Mouse (Mus musculus): Measurements from ENCODE around the gene Gm47841. TPM values are rescaled to one million over a fixed set of nuclear protein-coding genes. Genes with fewer than 3 reads are reported as not detected.

Gene Gm47841
- total RNA-seq (2021): under 1 TPM in 1 of 2 experiments, not detected in 1; 0.33 TPM
- long read RNA-seq, experiment 1: 0 reads
- long read RNA-seq, experiment 2: 0 reads

DNA sequence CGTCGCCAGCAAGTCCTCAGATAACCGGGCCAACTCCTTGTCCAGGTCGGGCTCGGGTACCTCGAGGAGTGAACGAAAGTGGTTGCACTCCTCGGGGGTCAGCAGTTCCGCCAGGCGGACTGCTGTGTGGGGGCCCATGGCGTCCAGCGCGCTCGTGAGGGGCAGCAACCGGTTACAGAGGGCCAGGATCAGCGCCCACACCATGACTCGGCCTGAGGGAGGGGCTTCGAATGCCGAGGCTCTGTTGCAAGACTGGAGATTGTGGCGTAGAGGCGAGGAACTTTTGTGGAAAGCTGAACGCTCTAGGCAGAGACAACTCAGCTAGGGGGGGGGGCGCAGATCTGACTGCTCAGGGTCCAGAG lies at the start of gene Gm47841:
TSS of gene Gm47841 (minus strand) at position 204 of the 362 bp plus-strand sequence.
- DNase-seq: peak; percentile 36

GRCm38 (mm10) chr15:101095392-101095791 lies 48.2 kb upstream of the Gm47841 start:
- no peak for DNase-seq

GRCm38 (mm10) chr15:101094979-101095378 lies 47.8 kb upstream of the Gm47841 start:
- no peak for DNase-seq

DNA sequence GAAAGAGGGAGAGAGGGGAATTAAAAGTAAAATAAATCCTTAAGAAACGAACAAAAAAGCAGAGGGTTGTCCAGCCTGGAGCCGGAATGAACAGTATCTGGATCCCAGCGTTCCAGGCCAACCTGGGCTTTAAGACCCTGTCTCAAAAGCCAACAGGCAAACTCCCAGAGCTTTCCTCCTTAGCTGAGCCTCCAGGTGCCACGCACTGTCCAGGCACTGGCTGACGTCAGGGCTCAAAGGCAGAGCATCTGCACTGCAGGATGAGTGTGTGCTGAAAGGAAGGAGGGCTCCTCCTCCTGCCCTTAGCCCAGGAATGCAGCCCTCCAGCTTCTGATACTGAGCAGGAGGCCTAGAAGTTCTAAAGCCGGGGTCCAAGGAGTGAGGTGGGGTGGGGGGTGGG lies 46.8 kb upstream of the Gm47841 start:
- DNase-seq: no peak

DNA sequence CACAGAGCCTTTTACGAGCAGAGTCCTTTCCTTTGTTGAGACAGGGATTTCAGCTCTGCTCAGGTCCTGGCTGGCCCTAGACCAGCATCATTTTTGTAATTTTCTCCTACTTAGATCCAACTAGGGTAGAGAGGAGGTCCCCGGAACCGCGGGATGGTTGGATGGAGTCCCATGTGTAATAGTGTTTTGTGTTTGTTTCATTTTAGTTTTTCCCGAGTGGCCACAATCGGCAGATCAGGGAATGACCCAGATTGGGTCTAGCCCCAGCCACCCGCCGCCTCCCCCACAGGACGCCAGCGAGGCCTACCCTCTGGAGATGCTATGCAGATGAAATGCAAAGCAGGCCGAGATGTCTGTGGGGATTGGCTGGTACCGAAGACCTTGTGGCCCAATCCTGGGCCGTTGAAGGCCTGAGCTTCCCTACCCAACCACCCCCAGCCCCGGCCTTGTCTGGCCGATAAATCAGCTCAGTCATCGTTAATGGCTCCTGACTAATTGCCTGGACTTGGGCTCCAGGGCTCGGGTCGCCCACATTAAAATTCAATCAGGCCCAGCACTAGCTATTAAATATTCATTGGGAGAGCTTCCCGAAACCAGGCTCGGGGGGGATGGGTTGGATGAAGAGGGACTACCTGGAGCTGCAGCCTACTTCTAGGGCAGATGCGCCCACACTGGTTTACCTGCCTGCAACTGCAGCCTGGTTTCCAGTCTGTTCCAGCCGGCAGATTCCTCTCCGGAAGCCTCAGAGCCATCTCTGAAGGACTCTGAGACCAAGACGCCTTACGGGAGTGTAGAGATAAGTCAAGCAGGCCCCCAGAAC lies 45.8 kb upstream of the Gm47841 start:
- DNase-seq: peak; percentile 75

DNA sequence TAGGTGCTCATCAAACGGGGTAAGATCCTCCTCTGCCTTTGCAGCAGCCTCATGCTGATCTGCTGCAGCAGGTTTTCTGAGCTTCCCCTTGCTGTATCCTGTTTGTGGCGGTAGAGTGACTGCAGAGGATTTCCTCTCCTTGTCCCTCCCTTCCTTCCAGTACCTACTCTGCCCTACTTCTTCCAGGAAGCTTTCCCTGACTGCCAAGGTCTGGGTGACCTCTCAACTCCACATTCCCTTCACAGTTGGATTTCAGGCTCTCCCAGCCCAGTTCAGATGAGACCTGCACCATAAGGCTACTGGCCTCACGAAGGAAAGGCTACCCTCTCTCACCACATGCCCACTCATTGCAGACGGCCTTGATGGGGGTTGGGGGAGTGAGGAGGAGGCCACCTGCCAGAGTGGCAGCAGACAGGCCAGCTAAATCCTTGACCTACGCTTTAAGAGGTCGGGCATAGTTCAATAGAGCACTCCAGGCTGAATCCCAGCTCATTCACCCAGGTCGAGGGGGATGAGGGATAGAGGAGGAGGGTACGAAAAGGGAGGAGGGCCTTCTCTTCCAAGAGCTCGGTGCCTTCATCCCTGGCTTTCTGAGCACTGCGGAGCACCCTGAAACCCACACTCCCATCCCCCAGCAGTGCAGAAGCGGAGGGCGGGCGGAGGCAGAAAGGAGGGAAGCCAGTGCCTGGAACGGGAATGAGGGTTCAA lies 45.1 kb upstream of the Gm47841 start:
- DNase-seq: no peak

- DNase-seq: no peak
Measured at GRCm38 (mm10) chr15:101091551-101091950, 44.4 kb upstream of the Gm47841 start.

DNA sequence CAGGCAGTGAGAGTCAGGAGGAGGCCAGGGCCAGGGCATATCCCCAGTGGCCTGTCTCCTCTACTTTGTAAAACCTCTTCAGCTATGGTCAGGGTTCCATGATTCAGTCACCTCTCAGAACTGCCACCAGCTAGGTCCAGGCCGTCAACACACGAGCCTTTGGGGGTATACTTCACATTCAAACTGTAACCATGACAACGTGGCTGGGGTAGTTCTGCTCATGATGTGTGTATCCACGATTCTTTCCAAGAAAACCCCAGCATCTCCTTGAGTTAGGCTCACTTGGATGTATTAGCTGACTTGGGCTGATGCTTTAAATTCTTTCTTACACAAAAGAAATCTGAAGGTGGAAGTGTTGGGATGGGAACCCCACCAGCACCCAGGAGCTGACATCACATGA lies 41.1 kb upstream of the Gm47841 start:
- DNase-seq: no peak

- peak; percentile 91 for DNase-seq
Measured at GRCm38 (mm10) chr15:101086956-101087355, 39.8 kb upstream of the Gm47841 start.

- DNase-seq: no peak
Measured at GRCm38 (mm10) chr15:101086451-101086850, 39.3 kb upstream of the Gm47841 start.

DNA sequence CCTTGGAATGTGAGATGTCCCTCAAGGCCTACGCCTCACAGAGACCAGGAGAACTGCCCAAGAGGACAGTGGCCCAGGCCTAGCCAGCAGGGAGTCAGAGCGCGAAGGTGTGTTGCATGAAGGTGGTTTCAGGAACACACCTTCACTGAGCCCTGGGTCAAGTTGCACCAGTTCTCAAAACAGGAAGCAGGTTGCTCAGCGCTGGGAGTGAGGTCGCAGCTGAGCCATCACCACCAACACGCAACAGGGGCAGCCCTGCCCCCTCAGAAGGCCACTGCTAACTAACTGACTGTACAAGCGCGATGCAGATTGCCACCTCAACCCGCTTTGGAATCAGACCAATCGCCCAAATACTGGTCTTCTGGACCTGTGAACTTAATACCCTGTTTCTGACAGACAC lies 37.3 kb upstream of the Gm47841 start:
- no peak for DNase-seq

- peak; percentile 53 for DNase-seq
Measured at GRCm38 (mm10) chr15:101082236-101082635, 35.0 kb upstream of the Gm47841 start.

DNA sequence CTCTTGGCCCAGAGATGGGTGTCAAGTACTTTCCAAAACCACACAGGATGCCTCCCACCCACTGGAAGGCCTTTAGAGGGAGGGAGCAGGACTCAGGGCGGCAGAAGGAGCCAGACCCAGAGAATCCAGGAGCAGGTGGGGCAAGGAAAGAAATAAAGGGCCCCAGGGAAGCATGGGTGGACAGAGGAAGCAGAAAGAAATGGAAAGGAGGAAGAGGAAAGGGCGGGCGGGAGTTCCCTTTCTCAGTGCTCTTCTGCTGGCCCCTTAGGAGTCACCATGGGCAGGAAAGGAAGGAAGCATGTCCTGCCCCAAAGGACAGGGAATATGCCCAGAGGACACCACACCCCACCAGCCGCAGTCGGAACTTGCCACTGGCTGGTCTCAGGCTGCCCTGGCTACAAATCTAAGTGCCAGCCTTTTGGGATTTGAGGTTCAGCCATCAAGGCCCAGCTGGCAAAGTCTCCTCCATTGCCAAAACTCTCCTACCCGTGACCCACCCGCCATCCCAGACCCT lies 33.9 kb upstream of the Gm47841 start:
- no peak for DNase-seq

DNA sequence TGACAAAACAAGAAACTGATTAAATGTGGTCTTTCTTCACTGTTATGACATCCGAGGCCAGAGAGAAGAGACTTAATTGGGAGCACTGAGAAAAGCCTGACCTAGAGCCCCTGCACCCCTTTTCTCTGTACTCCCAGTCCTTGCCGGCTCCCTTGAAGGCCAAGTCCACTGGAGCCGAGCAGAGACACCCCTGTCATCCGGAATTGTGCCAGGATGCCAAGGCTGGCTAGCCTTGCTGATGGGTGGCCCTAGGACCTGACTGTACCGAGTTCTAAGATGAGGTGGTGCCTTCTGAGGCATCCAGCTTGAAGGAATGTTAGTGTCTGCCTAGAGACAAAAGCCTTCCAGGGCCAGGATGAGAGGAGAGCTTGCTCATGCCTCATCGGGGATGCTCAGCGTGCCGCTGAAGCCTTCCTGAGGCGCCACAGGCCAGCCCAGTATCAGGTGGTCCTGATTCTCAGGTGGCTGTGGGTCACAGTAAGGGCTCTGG lies 32.9 kb upstream of the Gm47841 start:
- peak; percentile 53 for DNase-seq

DNA sequence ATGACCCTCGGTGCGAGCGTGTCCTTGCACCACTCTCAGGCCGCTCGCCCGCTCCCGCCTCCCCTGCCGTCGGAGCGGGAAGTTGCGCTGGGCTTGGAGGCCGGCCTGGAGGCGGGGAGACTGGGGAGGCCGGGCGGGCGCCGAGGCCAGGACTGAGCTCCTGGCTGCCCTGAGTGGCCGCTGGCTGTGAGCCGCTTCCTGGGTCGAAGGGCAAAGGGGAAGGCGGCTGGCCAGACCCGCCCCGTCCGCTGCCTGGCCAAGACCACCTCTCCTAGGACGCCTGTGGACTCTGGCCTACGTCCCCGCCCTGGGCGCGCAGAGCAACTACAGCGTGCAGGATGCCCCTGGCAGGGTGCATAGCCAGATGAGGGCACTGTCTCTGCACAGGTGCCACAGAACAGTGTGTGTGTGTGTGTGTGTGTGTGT lies 31.5 kb upstream of the Gm47841 start:
- DNase-seq: peak; percentile 96

DNA sequence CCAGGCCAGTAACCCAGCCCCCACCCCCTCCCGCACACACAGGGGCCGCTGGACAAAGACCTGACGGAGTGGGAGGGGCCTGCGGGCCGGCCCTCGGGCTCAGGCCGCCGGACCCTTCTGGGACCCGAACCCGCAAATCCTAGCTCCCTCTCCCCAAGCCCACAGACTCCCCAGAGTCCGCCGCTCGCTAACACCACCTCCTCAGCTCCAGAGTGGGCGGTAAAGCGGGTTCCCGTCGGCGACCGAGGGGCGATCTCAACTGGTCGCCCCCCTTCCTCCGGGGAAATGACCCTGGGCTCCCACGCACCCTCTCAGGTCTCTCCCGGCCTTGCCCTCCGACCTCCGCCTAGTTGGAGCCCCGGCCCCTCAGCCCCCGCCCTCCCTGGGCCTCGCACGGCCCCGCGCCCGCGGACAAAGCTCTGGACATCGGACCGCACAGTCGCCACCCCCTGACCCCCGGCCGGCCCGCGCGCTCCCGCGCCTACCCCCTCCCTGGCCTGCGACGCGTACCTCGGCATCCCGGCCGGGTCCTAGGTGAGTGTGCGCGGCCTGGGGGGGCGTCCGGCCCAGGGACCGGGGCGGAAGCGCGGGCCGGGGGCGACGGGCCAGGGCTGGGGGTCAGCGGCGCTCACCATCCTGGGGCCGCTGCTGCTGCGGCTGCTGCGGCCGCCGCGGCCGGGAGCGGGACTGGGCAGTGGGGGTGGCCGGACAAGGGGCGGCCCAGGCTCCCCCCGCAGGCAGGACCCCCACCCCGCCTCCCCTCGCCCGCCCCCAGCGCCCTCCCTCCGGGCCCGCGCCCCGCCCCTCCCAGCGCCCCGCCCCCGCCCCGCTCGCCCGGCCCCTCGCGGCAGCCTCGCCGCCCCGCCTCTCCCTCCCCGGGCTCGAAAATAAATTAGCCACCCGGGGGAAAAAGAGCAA lies 30.9 kb upstream of the Gm47841 start, which contains the start of gene Fignl2:
TSS of gene Fignl2 (minus strand) at position 755 of the 918 bp plus-strand sequence.
- peak; percentile 72 for DNase-seq

- peak; percentile 55 for DNase-seq
Measured at GRCm38 (mm10) chr15:101077001-101077812, 30.0 kb upstream of the Gm47841 start.

GRCm38 (mm10) chr15:101076071-101077000 lies 29.1 kb upstream of the Gm47841 start:
- peak; percentile 33 for DNase-seq

DNA sequence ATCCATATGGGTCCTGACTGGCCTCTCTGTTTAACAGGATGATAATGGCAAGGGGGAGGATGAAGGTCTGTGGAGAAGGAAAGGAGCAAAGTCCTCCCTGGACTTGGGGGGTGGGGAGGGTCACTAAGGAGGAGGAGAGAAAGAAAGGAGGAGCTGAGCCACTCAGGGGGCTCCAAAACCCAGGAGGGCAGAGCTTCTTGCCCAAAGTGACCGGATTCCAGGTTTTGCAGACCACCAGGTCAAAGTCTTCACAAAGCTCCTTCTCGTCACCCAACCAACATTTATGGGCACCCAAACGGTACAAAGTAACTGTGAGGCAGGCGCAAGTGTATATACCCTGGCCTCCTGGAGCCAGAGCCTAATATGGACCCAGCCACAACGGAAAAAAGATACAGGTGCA lies 28.5 kb upstream of the Gm47841 start:
- DNase-seq: no peak

DNA sequence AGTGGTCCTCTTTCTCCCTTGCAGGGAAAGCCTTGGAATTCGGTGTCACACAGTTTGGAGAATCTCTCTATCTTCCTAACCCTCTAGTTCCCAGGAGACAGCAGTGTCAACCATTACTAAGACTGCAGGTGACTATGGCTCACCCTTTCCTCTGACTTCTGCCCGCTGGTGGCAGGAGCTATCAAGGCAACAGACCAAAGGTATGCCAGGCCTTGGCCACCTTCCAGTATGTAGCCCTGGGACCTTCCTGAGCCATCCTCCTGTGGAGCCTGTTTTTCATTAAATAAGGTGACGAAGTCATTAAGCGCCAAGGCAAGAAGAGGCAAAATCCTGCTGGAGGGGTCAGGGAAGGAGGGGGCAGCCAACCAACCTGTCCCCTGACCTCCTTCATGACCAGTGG lies 28.0 kb upstream of the Gm47841 start:
- peak; percentile 51 for DNase-seq
